Mouse (Mus musculus) urinary bladder, adult 2 months (tissue): ENCODE measurements around the gene Vmn2r-ps159. TPM values are rescaled to one million over a fixed set of nuclear protein-coding genes. Genes with fewer than 3 reads are reported as not detected.
"Not testable (repeated sequence)": the region's sequence is repeated elsewhere in the genome, so short reads cannot be mapped to it uniquely, and the experiment has no call there.

Source experiments
- DNase-seq: peaks from one replicate; pipeline ENCODE4 v3.0.0; 2022; ENCODE audit warnings: low spot score
- polyA plus RNA-seq: library from polyadenylated mRNA; depleted of rRNA; stranded (reverse); fragments of >200 nt; gene quantifications from 2 replicates; pipeline ENCODE4 v1.2.3, GENCODE M21; 2012; rRNA removed

Vmn2r-ps159 gene
- polyA plus RNA-seq: not detected in 2 replicates

DNA sequence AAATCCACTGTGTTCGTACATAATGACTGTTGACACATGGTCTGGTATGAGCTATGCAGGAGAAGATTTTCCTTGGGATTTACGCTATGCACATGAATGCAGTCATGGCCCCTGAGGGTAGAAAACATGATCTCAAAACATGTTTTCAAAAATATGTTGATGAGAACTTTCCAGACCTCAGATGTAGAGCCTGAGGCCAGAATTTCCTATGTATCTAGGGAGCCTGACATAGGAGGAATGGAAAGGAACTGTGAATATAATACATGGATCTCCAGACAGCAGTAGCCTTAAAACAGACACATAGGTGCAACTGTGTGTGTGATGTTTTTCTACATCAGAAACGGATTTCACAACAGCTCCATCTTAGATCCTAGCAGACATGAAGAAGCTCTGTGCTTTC is at the start of gene Vmn2r-ps159:
Gene Vmn2r-ps159, plus strand, starts transcription at position 301 of the 400 bp plus-strand sequence.
- DNase-seq: not testable (repeated sequence)

DNA sequence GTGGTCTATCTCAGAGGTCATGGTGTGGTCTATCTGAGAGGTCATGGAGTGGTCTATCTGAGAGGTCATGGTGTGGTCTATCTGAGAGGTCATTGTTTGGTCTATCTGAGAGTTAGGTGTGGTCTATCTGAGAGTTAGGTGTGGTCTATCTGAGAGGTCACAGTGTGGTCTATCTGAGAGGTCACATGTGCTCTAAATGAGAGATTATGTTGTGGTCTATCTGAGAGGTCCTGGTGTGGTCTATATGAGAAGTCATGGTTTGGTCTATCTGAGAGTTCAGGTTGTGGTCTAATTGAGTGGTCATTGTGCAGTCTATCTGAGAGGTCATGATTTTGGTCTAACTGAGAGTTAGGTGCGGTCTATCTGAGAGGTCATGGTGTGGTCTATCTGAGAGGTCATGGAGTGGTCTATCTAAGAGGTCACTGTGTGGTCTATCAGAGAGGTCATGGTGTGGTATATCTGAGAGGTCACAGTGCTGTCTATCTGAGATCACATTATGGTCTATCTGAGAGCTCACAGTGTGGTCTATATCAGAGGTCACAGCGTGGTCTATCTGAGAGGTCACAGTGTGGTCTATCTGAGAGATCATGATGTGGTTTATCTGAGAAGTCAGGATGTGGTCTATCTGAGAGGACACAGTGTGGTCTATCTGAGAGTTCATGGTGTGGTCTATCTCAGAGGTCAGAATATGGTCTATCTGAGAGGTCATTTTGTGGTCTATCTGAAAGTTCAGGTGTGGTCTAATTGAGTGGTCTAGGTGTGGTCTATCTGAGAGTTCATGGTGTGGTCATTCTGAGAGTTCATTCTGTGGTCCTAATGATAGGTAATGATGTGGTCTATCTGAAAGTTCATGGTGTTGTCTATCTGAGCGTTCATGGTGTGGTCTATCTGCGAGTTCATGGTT is 10.9 kb downstream of the Vmn2r-ps159 start:
- not testable (repeated sequence) for DNase-seq

DNA sequence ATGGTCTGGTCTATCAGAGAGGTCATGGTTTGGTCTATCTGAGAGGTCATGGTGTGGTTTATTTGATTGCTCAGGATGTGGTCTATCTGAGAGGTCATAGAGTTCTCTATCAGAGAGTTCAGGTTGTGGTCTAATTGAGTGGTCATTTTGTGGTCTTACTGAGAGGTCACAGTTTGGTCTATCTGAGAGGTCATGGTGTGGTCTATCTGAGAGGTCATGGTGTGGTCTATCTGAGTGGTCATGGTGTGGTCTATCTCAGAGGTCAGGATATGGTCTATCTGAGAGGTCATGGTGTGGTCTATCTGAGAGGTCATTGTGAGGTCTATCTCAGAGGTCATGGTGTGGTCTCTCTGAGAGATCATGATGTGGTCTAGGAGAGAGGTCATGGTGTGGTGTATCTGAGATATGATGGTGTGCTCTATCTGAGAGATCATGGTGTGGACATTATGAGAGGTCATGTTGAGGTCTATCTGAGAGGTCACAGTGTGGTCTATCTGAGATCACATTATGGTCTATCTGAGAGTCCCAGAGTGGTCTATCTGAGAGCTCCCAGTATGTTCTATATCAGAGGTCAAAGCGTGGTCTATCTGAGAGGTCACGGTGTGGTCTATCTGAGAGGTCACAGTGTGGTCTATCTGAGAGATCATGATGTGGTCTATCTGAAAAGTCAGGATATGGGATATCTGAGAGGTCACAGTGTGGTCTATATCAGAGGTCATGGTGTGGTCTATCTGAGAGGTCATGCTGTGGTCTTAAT is 11.8 kb downstream of the Vmn2r-ps159 start:
- no peak for DNase-seq

DNA sequence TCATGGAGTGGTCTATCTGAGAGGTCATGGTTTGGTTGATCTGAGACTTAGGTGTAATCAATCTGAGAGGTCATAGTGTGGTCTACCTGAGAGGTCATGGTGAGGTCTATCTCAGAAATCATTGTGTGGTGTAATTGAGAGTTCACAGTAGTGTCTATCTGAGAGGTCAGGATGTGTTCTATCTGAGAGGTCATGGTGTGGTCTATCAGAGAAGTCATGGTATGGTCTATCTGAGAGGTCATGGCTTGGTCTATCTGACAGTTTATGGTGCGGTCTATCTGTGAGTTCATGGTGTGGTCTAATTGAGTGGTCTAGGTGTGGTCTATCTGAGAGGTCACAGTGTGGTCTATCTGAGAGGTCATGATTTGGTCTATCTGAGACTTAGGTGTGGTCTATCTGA is 12.4 kb downstream of the Vmn2r-ps159 start:
- DNase-seq: no peak

DNA sequence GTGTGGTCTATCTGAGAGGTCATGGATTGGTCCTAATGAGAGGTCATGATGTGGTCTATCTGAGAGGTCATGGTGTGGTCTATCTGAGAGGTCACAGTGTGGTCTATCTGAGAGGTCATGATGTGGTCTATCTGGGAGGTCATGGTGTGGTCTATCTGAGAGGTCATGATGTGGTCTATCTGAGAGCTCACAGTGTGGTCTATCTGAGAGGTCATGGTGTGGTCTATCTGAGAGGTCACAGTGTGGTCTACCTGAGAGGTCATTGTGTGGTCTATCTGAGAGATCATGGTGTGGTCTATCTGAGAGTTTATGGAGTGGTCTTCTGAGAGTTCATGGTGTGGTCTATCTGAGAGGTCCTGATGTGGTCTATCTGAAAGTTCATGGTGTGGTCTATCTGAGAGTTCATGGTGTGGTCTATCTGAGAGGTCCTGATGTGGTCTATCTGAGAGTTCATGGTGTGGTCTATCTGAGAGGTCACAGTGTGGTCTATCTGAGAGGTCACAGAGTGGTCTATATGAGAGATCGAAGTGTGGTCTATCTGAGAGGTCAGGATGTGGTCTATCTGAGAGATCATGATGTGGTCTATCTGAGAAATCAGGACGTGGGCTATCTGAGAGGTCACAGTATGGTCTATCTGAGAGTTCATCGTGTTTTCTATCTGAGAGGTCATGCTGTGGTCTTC is 26.0 kb downstream of the Vmn2r-ps159 start:
- not testable (repeated sequence) for DNase-seq

Other genes starting within 250 kb of the Vmn2r-ps159 start
- gene 9430015G10Rik, start 221.1 kb upstream of the Vmn2r-ps159 start, polyA plus RNA-seq: 19.0 and 22.4 TPM in 2 replicates
- 2.7 and 3.5 TPM in 2 replicates for gene Rnf223, start 200.6 kb upstream of the Vmn2r-ps159 start, polyA plus RNA-seq
- 124 and 139 TPM in 2 replicates for gene Agrn, start 133.6 kb upstream of the Vmn2r-ps159 start, polyA plus RNA-seq
- 15.0 and 15.6 TPM in 2 replicates for gene Isg15, start 130.3 kb upstream of the Vmn2r-ps159 start, polyA plus RNA-seq
- 3.0 and 3.1 TPM in 2 replicates for gene AW011738, start 127.8 kb upstream of the Vmn2r-ps159 start, polyA plus RNA-seq
- 0.10 and 0.18 TPM in 2 replicates for gene Perm1, start 115.2 kb upstream of the Vmn2r-ps159 start, polyA plus RNA-seq
- 86.6 and 88.2 TPM in 2 replicates for gene Plekhn1, start 96.2 kb upstream of the Vmn2r-ps159 start, polyA plus RNA-seq
- gene Noc2l, start 95.1 kb upstream of the Vmn2r-ps159 start, polyA plus RNA-seq: 57.9 and 67.2 TPM in 2 replicates
- 0.21 and 0.22 TPM in 2 replicates for gene Samd11, start 75.4 kb upstream of the Vmn2r-ps159 start, polyA plus RNA-seq